Mouse (Mus musculus) neural tube, embryonic 13.5 days (tissue): ENCODE measurements at regions not wholly inside any gene's neighbourhood (a gene's known extent, or its start where the extent isn't known, plus 50 kb on each side); places are given as distances from the start of the nearest gene placed in this dataset.

Source experiments
- ATAC-seq: fragments of 200-750 bp; cut with Nextera tagmentation; 2 replicates; pipeline ENCODE4 v1.8.0; 2017; ENCODE audit warnings: low read depth, mild to moderate bottlenecking, moderate TSS enrichment, moderate library complexity
- H3K27ac ChIP-seq: fragments of 300-500 bp; sonication (generic); replicated peaks from 2 replicates; pipeline ENCODE4 v1.5.1; 2015; ENCODE audit warnings: moderate library complexity, mild to moderate bottlenecking, inconsistent platforms
- H3K27me3 ChIP-seq: fragments of 300-500 bp; sonication (generic); 2 replicates; pipeline ENCODE4 v1.6.1; 2015; ENCODE audit warnings: mild to moderate bottlenecking, inconsistent platforms
- H3K36me3 ChIP-seq: fragments of 300-500 bp; sonication (generic); 2 replicates; pipeline ENCODE4 v1.6.1; 2015; ENCODE audit warnings: mild to moderate bottlenecking, inconsistent platforms
- H3K4me1 ChIP-seq: fragments of 300-500 bp; sonication (generic); replicated peaks from 2 replicates; pipeline ENCODE4 v1.6.1; 2015; ENCODE audit warnings: inconsistent platforms
- H3K4me2 ChIP-seq: fragments of 300-500 bp; sonication (generic); 2 replicates; pipeline ENCODE4 v1.6.1; 2015; ENCODE audit warnings: inconsistent platforms, mild to moderate bottlenecking, moderate library complexity
- H3K4me3 ChIP-seq: fragments of 300-500 bp; sonication (generic); 2 replicates; pipeline ENCODE4 v1.5.1; 2015; ENCODE audit warnings: mild to moderate bottlenecking, inconsistent platforms
- H3K9ac ChIP-seq: fragments of 300-500 bp; sonication (generic); 2 replicates; pipeline ENCODE4 v1.6.1; 2015; ENCODE audit warnings: moderate library complexity, mild to moderate bottlenecking, inconsistent platforms
- H3K9me3 ChIP-seq: fragments of 300-500 bp; sonication (generic); 2 replicates; pipeline ENCODE4 v1.6.1; 2016; ENCODE audit warnings: inconsistent platforms
- WGBS: fragments of 180-500 bp; shearing (Covaris S2); methylation state at CpG from one replicate; pipeline ENCODE4 v1.1.7; 2015; 5-methylcytosine and 5-hydroxymethylcytosine counted together

- peak; percentile 47; the same call in 1 of the 2 replicates for ATAC-seq
- Histone ChIP-seq H3K27me3 (no peaks in the 10 kb centered on the region), H3K4me1 (peaks cover 20% of the 10 kb centered on the region), H3K9ac (no peak overlapping the region), H3K9me3 (no peaks in the 10 kb centered on the region), H3K4me3 (no peak overlapping the region), H3K4me2 (no peak overlapping the region), H3K36me3 (no peaks in the 10 kb centered on the region), H3K27ac (peak overlapping the region; percentile 57)
- WGBS: 42% methylated on average over 7 of the region's 7 CpGs
These were observed 50.0 kb upstream of the Cep85l start for GRCm38 (mm10) chr10:53429539-53430344.
